Mouse (Mus musculus) cortical plate, adult 2 months (tissue): ENCODE measurements around the gene Mymk.
A peak's percentile ranks its signal among the peaks of the same experiment; 100 is the strongest.

ENCODE experiments used
- CTCF ChIP-seq: fragments of 200-500 bp; IDR thresholded peaks from 2 replicates; pipeline ENCODE4 v1.5.1; 2011; ENCODE audit warnings: mild to moderate bottlenecking, control low read depth, low read length; ENCODE audit not compliant: insufficient read depth; ENCODE audit errors: extremely low read depth
- POLR2A ChIP-seq: fragments of 200-500 bp; IDR thresholded peaks from 2 replicates; pipeline ENCODE4 v1.6.1; 2011; ENCODE audit warnings: mild to moderate bottlenecking, low read length, control low read depth; ENCODE audit not compliant: insufficient read depth; ENCODE audit errors: extremely low read depth

DNA sequence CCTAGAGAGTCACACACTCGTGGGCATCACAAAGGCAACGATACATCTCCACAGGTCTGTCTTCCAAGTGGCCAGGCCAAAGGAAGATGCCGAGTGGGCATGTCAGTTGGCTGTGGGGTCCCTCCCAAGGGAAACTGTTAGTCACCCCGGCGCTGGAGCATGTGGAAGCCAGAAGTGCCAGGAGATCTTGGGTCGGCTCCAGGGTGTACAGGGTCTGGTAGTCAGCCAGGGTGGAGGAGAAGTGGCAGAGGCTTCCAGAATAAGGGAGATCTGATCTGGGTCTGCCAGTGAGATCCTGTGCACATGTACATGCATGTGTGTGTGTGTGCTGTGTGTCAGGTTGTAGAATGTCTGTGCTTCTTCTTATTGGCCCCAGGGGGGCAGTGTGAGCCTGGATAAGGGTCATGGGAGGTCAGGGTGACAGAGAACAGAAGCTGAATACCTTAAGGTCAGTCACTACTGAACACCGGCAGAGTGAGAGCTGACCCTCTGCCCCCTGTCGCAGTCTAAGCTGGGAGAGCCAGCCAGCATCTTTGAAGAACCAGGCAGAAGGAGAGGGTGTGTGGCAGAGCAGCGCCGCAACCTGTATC is 5.8 kb upstream of the Mymk start:
- TF ChIP-seq CTCF (0 out of 2 replicates have a peak, but pooled peaks have one; percentile 20), POLR2A (no peak)
